Mouse (Mus musculus): ENCODE results near the gene Vrtn. TPM values are rescaled to one million over a fixed set of nuclear protein-coding genes. Genes with fewer than 3 reads are reported as not detected.
A peak's percentile ranks its signal among the peaks of the same experiment; 100 is the strongest.

Gene Vrtn
- total RNA-seq, 2 experiments from 2014 or later, result not detected

DNA sequence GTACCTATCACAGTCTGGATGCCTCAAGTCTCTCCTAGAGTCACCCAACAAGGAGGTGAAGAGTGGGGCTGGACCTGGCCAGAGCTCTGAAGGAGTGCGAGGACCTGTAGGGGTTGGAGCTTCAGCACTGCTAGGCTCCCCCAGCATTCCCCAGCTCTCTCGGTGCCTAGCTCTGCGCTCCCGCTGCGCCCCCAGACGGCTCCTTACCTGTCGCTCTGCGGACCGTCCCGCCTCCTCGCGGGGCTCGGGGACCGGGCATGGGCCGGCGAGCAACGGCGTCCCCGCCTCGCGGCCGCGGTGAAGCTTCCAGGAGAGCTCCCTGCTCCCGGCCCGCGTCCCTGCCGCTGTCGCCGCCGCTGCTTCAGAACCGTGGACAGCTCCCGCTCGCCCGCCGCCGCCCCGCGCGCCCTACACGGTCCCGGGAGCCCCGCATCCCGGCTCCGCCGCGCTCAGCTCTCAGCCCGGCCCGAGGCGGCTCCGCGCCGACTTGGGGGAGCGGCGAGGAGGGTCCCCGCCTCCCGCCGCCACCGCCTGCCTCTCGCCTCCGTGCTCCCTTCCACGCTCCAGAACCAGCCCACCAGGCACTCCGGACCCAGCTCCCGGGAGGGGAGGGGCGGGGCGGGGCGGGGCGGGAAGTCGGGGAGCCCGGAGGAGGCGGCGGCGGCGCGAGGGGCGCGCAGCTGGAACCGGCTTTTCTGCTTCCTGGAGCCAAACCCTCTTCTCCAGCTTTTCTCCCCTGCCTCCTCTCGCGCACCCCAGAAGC lies 57.7 kb downstream of the Vrtn start, which contains the start of gene Syndig1l:
Gene Syndig1l, minus strand, starts transcription at position 513 of the 763 bp plus-strand sequence.
- H3K27ac ChIP-seq, result no peak within 1 kb of the TSS
- H3K4me3 ChIP-seq, result peak within 1 kb of the TSS; percentile 56
- no peak for TF ChIP-seq CTCF (conservative IDR thresholded peaks at IDR 0.05)
- DNase-seq (ENCODE audit: low spot score in 2 of 2), result peak in 1 of 2 experiments; percentile 38

Other genes starting within 250 kb of the Vrtn start
- 10 to 100 TPM; 22.5 to 24.8 TPM for gene Entpd5, start 232.0 kb upstream of the Vrtn start, total RNA-seq (2021)
- gene Bbof1, start 231.9 kb upstream of the Vrtn start, total RNA-seq (2021), result 1 to 10 TPM; 8.7 to 9.9 TPM
- 10 to 100 TPM; 13.8 to 15.9 TPM for gene Rnf113a2, start 223.8 kb upstream of the Vrtn start, total RNA-seq (2021)
- 10 to 100 TPM; 48.4 to 48.7 TPM for gene Aldh6a1, start 190.0 kb upstream of the Vrtn start, total RNA-seq (2021)
- gene Lin52, start 189.6 kb upstream of the Vrtn start, total RNA-seq (2021), result 10 to 100 TPM; 24.6 to 25.7 TPM
- under 1 TPM; 0.27 to 0.28 TPM for gene Vsx2, start 71.3 kb upstream of the Vrtn start, total RNA-seq (2021)
- 10 to 100 TPM; 15.6 to 17.6 TPM for gene Abcd4, start 23.6 kb upstream of the Vrtn start, total RNA-seq (2021)
- 1 to 10 TPM; 7.4 to 8.7 TPM for gene Syndig1l, start 57.8 kb downstream of the Vrtn start, total RNA-seq (2021)
- gene Npc2, start 132.1 kb downstream of the Vrtn start, total RNA-seq (2021), result 10 to 100 TPM; 25.9 to 28.2 TPM
- gene Isca2, start 132.2 kb downstream of the Vrtn start, total RNA-seq (2021), result 10 to 100 TPM; 51.6 to 64.3 TPM
- gene Ltbp2, start 235.5 kb downstream of the Vrtn start, total RNA-seq (2021), result under 1 TPM; 0.26 to 0.71 TPM